Mouse (Mus musculus) liver, embryonic 15.5 days (tissue): ENCODE results near the gene Baiap2l2. TPM values are rescaled to one million over a fixed set of nuclear protein-coding genes. Genes with fewer than 3 reads are reported as not detected.

Experiments
- ATAC-seq: fragments of 200-750 bp; cut with Nextera tagmentation; 2 replicates; pipeline ENCODE4 v1.8.0; 2017; ENCODE audit warnings: moderate number of reproducible peaks, mild to moderate bottlenecking, moderate library complexity; ENCODE audit not compliant: insufficient read depth
- H3K27ac ChIP-seq: fragments of 300-500 bp; sonication (generic); replicated peaks from 2 replicates; pipeline ENCODE4 v1.5.1; 2015; ENCODE audit warnings: mild to moderate bottlenecking, inconsistent platforms
- H3K27me3 ChIP-seq: fragments of 300-500 bp; sonication (generic); 2 replicates; pipeline ENCODE4 v1.6.1; 2015; ENCODE audit warnings: mild to moderate bottlenecking, inconsistent platforms
- H3K36me3 ChIP-seq: fragments of 300-500 bp; sonication (generic); replicated peaks from 2 replicates; pipeline ENCODE4 v1.6.1; 2015; ENCODE audit warnings: moderate library complexity, mild to moderate bottlenecking, inconsistent platforms
- H3K4me1 ChIP-seq: fragments of 300-500 bp; sonication (generic); replicated peaks from 2 replicates; pipeline ENCODE4 v1.6.1; 2015; ENCODE audit warnings: inconsistent platforms
- H3K4me2 ChIP-seq: fragments of 300-500 bp; sonication (generic); 2 replicates; pipeline ENCODE4 v1.6.1; 2015; ENCODE audit warnings: moderate library complexity, mild to moderate bottlenecking, inconsistent platforms
- H3K4me3 ChIP-seq: fragments of 300-500 bp; sonication (generic); replicated peaks from 2 replicates; pipeline ENCODE4 v1.5.1; 2015; ENCODE audit warnings: mild to moderate bottlenecking, inconsistent platforms
- H3K9ac ChIP-seq: fragments of 300-500 bp; sonication (generic); 2 replicates; pipeline ENCODE4 v1.6.1; 2015; ENCODE audit warnings: moderate library complexity, mild to moderate bottlenecking, inconsistent platforms
- H3K9me3 ChIP-seq: fragments of 300-500 bp; sonication (generic); replicated peaks from 2 replicates; pipeline ENCODE4 v1.6.1; 2016; ENCODE audit warnings: inconsistent platforms
- WGBS: fragments of 180-500 bp; shearing (Covaris S2); methylation state at CpG from one replicate; pipeline ENCODE4 v1.1.7; 2015; ENCODE audit warnings: mixed read lengths; ENCODE audit not compliant: insufficient replicate concordance; 5-methylcytosine and 5-hydroxymethylcytosine counted together
- polyA plus RNA-seq: library from polyadenylated mRNA; unstranded; fragments of >200 nt; fragmentation: Nextera tagmentation; extraction: Ambion mirVana; gene quantifications from 2 replicates; pipeline ENCODE4 v1.2.1, GENCODE M21; 2015

Baiap2l2 gene
- polyA plus RNA-seq, 1 experiment from 2014 or later = 2.7 TPM

- H3K4me2 ChIP-seq = no peak overlapping the region
- no peaks in the 10 kb centered on the region for H3K27me3 ChIP-seq
- H3K36me3 ChIP-seq = 0 out of 2 replicates have a peak, but pooled peaks cover 10% of the 10 kb centered on the region
- H3K27ac ChIP-seq = no peak overlapping the region
- WGBS = 81% methylated on average over 2 of the region's 2 CpGs
- no peaks in the 10 kb centered on the region for H3K9me3 ChIP-seq
- ATAC-seq = no peak
- H3K4me3 ChIP-seq = no peak overlapping the region
- H3K4me1 ChIP-seq = no peaks in the 10 kb centered on the region; the same call in 1 of the 2 replicates
- no peak overlapping the region for H3K9ac ChIP-seq
Observed at GRCm38 (mm10) chr15:79299563-79300155, 14.3 kb upstream of the Baiap2l2 start.

- Histone ChIP-seq H3K9ac (no peak overlapping the region), H3K4me3 (no peak overlapping the region), H3K36me3 (peaks cover 10% of the 10 kb centered on the region; the same call in 1 of the 2 replicates), H3K4me1 (no peaks in the 10 kb centered on the region; the same call in 1 of the 2 replicates), H3K4me2 (no peak overlapping the region), H3K9me3 (no peaks in the 10 kb centered on the region), H3K27ac (no peak overlapping the region), H3K27me3 (no peaks in the 10 kb centered on the region)
- 79% methylated on average over 6 of the region's 6 CpGs for WGBS
- no peak for ATAC-seq
Observed at GRCm38 (mm10) chr15:79298553-79298952, 13.2 kb upstream of the Baiap2l2 start.

GRCm38 (mm10) chr15:79292779-79293178, 7.4 kb upstream of the Baiap2l2 start:
- H3K9ac ChIP-seq = no peak overlapping the region
- H3K4me3 ChIP-seq = no peak overlapping the region
- ATAC-seq = no peak
- H3K27ac ChIP-seq = no peak overlapping the region
- H3K27me3 ChIP-seq = no peaks in the 10 kb centered on the region
- no peaks in the 10 kb centered on the region for H3K9me3 ChIP-seq
- peaks cover 21% of the 10 kb centered on the region; the same call in 1 of the 2 replicates for H3K36me3 ChIP-seq
- no peak overlapping the region for H3K4me2 ChIP-seq
- no peaks in the 10 kb centered on the region for H3K4me1 ChIP-seq
- 71% methylated on average over 9 of the region's 9 CpGs for WGBS

GRCm38 (mm10) chr15:79290340-79290739, 5.0 kb upstream of the Baiap2l2 start:
- Histone ChIP-seq H3K4me1 (peaks cover 4% of the 10 kb centered on the region; the same call in 1 of the 2 replicates), H3K27me3 (no peaks in the 10 kb centered on the region), H3K9me3 (no peaks in the 10 kb centered on the region), H3K27ac (no peak overlapping the region), H3K9ac (no peak overlapping the region), H3K4me3 (no peak overlapping the region), H3K36me3 (peaks cover 12% of the 10 kb centered on the region; the same call in 1 of the 2 replicates), H3K4me2 (no peak overlapping the region)
- WGBS = 73% methylated on average over 3 of the region's 3 CpGs
- no peak for ATAC-seq

GRCm38 (mm10) chr15:79289441-79289840, 4.1 kb upstream of the Baiap2l2 start:
- peaks cover 4% of the 10 kb centered on the region; the same call in 1 of the 2 replicates for H3K4me1 ChIP-seq
- H3K27me3 ChIP-seq = no peaks in the 10 kb centered on the region
- no peak overlapping the region for H3K9ac ChIP-seq
- H3K36me3 ChIP-seq = peaks cover 12% of the 10 kb centered on the region; the same call in 1 of the 2 replicates
- no peak overlapping the region for H3K4me3 ChIP-seq
- ATAC-seq = no peak
- H3K4me2 ChIP-seq = no peak overlapping the region
- WGBS = 84% methylated on average over 12 of the region's 12 CpGs
- H3K9me3 ChIP-seq = no peaks in the 10 kb centered on the region
- no peak overlapping the region for H3K27ac ChIP-seq

- no peaks in the 10 kb centered on the region for H3K27me3 ChIP-seq
- 55% methylated on average over 3 of the region's 3 CpGs for WGBS
- H3K4me1 ChIP-seq = peaks cover 12% of the 10 kb centered on the region
- ATAC-seq = no peak
- no peak overlapping the region for H3K9ac ChIP-seq
- H3K4me3 ChIP-seq = no peak overlapping the region
- H3K9me3 ChIP-seq = no peaks in the 10 kb centered on the region
- H3K27ac ChIP-seq = no peak overlapping the region
- 0 out of 2 replicates have a peak, but pooled peaks cover 12% of the 10 kb centered on the region for H3K36me3 ChIP-seq
- H3K4me2 ChIP-seq = no peak overlapping the region
Observed at GRCm38 (mm10) chr15:79288387-79288786, 3.0 kb upstream of the Baiap2l2 start.

GRCm38 (mm10) chr15:79287091-79287490, 1.8 kb upstream of the Baiap2l2 start:
- no peak for ATAC-seq

GRCm38 (mm10) chr15:79286141-79286540, 804 bp upstream of the Baiap2l2 start:
- 0 out of 2 replicates have a peak, but pooled peaks cover 12% of the 10 kb centered on the region for H3K36me3 ChIP-seq
- 70% methylated on average over 7 of the region's 7 CpGs for WGBS
- peaks cover 27% of the 10 kb centered on the region for H3K4me1 ChIP-seq
- H3K9me3 ChIP-seq = no peaks in the 10 kb centered on the region
- H3K4me2 ChIP-seq = no peak overlapping the region
- no peak overlapping the region for H3K4me3 ChIP-seq
- no peak overlapping the region for H3K9ac ChIP-seq
- no peaks in the 10 kb centered on the region for H3K27me3 ChIP-seq
- ATAC-seq = no peak
- no peak overlapping the region for H3K27ac ChIP-seq

More at GRCm38 (mm10) chr15:79287091-79287490, 1.8 kb upstream of the Baiap2l2 start:
- Histone ChIP-seq H3K4me1 (peaks cover 19% of the 10 kb centered on the region), H3K27ac (no peak overlapping the region), H3K9ac (no peak overlapping the region), H3K27me3 (no peaks in the 10 kb centered on the region), H3K9me3 (no peaks in the 10 kb centered on the region), H3K4me3 (no peak overlapping the region), H3K4me2 (no peak overlapping the region), H3K36me3 (0 out of 2 replicates have a peak, but pooled peaks cover 12% of the 10 kb centered on the region)
- 77% methylated on average over 7 of the region's 7 CpGs for WGBS

GRCm38 (mm10) chr15:79283371-79283770, 2.0 kb downstream of the Baiap2l2 start:
- 62% methylated on average over 4 of the region's 4 CpGs for WGBS
- H3K27ac ChIP-seq = no peak overlapping the region
- no peaks in the 10 kb centered on the region for H3K9me3 ChIP-seq
- H3K4me3 ChIP-seq = no peak overlapping the region
- H3K36me3 ChIP-seq = 0 out of 2 replicates have a peak, but pooled peaks cover under 1% of the 10 kb centered on the region
- H3K27me3 ChIP-seq = no peaks in the 10 kb centered on the region
- H3K9ac ChIP-seq = no peak overlapping the region
- peaks cover 34% of the 10 kb centered on the region for H3K4me1 ChIP-seq
- no peak for ATAC-seq
- H3K4me2 ChIP-seq = no peak overlapping the region

GRCm38 (mm10) chr15:79282434-79282833, 2.9 kb downstream of the Baiap2l2 start:
- no peaks in the 10 kb centered on the region for H3K27me3 ChIP-seq
- H3K4me1 ChIP-seq = peaks cover 34% of the 10 kb centered on the region
- no peak for ATAC-seq
- WGBS = 74% methylated on average over 5 of the region's 5 CpGs
- H3K4me2 ChIP-seq = no peak overlapping the region
- no peaks in the 10 kb centered on the region for H3K9me3 ChIP-seq
- no peak overlapping the region for H3K9ac ChIP-seq
- no peaks in the 10 kb centered on the region for H3K36me3 ChIP-seq
- no peak overlapping the region for H3K27ac ChIP-seq
- no peak overlapping the region for H3K4me3 ChIP-seq

GRCm38 (mm10) chr15:79281389-79281788, 3.9 kb downstream of the Baiap2l2 start:
- H3K36me3 ChIP-seq = no peaks in the 10 kb centered on the region
- H3K4me3 ChIP-seq = no peak overlapping the region
- peak overlapping the region; percentile 61 for H3K27ac ChIP-seq
- peak overlapping the region; percentile 19 for H3K4me2 ChIP-seq
- no peak overlapping the region for H3K9ac ChIP-seq
- no peaks in the 10 kb centered on the region for H3K9me3 ChIP-seq
- ATAC-seq = peak; percentile 79
- no peaks in the 10 kb centered on the region for H3K27me3 ChIP-seq
- WGBS = 15% methylated on average over 1 of the region's 1 CpGs
- H3K4me1 ChIP-seq = peaks cover 30% of the 10 kb centered on the region
